Mouse (Mus musculus) v-Abl transformed pro-B cells (cell line): ENCODE data around the gene Sae1.

ENCODE experiments used
- in situ Hi-C, 2 experiments: fragments of 400-800 bp; cut with MboI; formaldehyde crosslinking; loops; one replicate each; pipeline ENCODE4 v1.15.1; 2025; ENCODE audit not compliant: unreplicated experiment in 2 of 2

Sae1 gene

DNA sequence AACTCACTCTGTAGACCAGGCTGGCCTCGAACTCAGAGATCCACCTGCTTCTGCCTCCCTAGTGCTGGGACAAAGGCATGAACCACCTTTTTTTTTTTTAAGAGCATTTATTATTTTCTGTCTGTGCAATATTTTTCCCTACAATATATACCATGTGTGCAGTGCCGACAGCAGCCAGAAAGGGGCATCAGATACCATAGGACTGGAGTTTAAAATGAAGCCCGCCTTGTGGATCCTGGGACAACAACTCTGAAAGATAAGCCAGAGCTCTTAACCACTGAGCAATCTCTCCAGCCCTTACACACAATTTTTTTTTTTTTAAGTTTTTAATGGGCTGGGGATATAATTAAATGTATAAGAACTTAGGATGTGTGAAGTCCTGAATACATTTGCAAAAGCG lies 93.3 kb downstream of the Sae1 start:
- in situ Hi-C loops: loop anchor here (5.0 to 10.0 kb wide), 5 partner anchors 33 to 323 kb away; no protein-coding TSS in a partner anchor

GRCm38 (mm10) chr7:16287791-16288190 lies 99.8 kb downstream of the Sae1 start:
- in situ Hi-C loops: no loop called here

- in situ Hi-C loops: no loop called here
Measured at GRCm38 (mm10) chr7:16287016-16287415, 100.6 kb downstream of the Sae1 start.

GRCm38 (mm10) chr7:16286026-16286961 lies 101.3 kb downstream of the Sae1 start, which contains the start of gene Ccdc9:
Ccdc9 (minus strand) TSS chr7:16286795.
- in situ Hi-C loops: no loop called here

- in situ Hi-C loops: no loop called here
Measured at GRCm38 (mm10) chr7:16285450-16286025, 102.1 kb downstream of the Sae1 start.

- in situ Hi-C loops: no loop called here
Measured at GRCm38 (mm10) chr7:16284904-16285303, 102.7 kb downstream of the Sae1 start.

DNA sequence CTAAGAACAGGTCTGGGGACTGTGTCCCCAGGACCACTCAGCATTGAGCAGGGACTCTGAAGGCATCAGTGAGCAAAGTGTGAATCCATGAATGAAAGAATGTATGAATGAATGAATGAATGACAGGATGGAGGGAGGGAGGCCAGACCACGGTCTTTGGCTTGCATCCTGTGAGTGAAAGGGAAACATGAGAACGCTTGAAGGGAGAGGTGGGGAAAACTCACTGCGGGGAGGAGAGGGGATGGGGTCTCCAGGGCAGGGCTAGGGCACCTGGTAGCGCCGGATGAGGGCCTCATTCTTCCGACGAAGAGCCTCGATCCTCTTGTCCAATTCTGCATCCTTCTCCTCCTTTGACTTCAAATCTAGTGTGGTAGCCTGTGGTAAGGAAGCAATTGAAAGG lies 103.6 kb downstream of the Sae1 start:
- in situ Hi-C loops: no loop called here

DNA sequence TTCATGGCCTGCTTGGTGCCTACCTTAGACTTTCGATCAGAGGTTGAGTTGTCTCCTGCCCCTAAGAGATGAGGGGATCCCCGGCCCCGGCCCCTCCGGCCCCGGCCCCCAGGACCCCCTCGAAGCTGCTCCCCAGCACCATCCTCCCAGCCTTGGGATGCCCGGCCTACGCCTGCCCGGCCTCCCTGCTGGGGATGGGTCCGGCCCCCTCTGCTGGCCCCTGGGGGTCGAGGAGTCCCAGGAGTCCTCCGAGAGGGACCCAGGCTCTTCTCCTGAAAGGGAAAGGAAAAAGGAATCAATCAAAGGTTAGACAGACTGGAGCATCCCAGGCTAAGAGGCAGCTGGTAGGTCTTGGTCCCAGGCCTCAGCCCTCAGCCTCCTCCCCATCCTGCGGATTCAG lies 105.3 kb downstream of the Sae1 start:
- in situ Hi-C loops: no loop called here

DNA sequence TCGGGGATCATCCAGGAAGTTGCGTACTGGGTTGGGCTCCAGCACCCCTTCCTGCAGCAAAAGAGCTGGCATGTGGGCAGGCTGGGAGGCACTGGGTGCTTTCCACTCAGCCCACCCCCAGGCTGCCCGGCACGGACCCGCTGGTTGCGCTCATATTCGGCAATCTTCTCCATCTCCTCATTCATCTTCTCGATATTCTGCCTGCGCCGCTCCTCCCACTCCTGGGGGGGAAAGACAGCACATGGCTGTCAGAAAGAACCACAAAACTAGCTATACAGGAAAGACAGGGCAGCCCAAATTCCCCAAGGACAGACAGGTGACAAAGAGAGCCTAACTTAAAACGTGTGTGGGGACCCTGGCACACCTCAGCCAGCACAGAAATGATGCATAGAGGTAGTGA lies 106.9 kb downstream of the Sae1 start:
- in situ Hi-C loops: no loop called here

DNA sequence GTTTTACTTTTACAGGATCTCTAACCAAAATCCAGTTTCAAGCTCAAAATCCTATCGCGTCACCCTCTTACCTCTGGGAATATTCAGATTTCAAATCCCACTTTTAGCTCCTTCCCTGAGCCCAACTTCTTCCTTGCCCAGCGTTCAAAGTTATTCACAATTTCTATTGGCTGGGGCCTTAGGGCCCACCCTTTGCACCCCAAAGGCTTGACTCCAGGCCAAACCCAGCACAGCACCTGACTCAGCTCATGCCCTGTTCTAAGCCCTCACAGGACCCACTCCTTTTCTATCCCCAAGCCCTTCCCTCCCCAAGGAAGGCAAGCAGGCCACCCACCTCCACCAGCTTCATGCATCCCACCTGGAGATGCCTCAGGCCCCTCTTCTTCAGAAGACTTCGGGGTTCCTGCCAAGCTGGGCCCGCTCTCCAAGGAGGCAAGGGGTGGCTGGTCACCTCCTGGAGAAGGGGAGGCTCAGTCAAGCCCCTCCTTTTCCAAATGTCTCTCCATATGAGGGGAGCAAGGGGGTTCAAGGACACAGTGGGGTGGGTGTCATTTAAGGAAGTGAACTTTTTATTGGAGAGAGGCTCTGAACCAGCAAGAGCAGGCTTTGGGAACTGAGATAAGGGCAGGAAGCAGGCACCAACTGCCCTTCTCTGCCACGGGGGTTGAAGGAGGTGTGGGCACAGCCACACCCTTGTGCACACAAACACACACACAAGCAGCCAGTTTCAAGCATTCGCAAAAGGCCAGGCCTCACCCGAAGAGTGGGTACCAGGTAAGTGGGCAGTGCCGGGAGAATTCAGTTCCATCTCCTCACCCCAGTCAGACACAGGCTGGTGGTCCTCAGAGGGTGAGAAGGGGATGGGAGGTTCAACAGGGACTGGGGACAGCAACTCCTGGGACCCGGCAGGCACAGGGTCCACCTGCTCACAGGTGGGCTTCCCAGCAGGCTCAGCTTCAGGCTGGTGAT lies 112.4 kb downstream of the Sae1 start:
- in situ Hi-C loops: loop anchor here (25.0 kb wide), 1 partner anchor 288 kb away; no protein-coding TSS in a partner anchor

- in situ Hi-C loops: loop anchor here (25.0 kb wide), 1 partner anchor 286 kb away; no protein-coding TSS in a partner anchor
Measured at GRCm38 (mm10) chr7:16273766-16274140, 113.9 kb downstream of the Sae1 start.

DNA sequence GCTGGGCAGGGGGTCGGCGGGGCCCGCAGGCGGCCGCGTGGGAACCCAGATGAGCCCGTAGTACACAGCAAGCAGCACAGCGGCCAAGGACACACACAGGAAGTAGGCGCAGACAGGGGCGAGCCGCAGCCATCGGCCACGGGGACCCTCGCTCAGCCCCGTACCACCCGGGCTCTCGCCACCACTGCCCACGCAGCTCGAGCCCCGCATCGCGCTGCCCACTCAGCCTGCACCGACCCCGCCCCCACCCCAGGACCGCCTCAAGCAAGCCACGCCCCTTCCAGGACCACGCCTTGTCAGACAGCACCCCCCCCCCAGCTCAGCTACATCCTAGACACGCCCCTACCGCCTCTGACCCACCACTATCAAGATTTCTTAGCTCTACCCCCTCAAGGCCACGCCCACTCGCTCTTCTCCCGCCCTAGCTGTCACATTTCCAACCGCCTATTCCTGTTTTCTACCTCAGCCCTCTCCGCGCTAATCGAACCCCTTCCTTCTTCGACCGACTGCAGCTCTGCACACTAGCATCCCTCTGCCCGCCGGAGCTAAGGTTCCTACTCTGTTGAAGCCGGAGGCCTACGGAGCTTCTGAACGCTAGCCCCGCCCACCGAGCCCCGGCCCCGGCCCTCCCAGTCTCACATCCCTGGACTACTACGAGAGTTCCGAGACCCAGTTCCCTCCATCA lies 114.4 kb downstream of the Sae1 start, which contains the start of gene Inafm1:
TSS of gene Inafm1 (minus strand) at position 537 of the 685 bp plus-strand sequence.
- in situ Hi-C loops: loop anchor here (25.0 kb wide), 1 partner anchor 286 kb away; no protein-coding TSS in a partner anchor

- in situ Hi-C loops: loop anchor here (25.0 kb wide), 1 partner anchor 285 kb away; no protein-coding TSS in a partner anchor
Measured at GRCm38 (mm10) chr7:16272681-16273080, 114.9 kb downstream of the Sae1 start.

GRCm38 (mm10) chr7:16271139-16271538 lies 116.5 kb downstream of the Sae1 start:
- in situ Hi-C loops: loop anchor here (25.0 kb wide), 1 partner anchor 284 kb away; no protein-coding TSS in a partner anchor
